Mouse (Mus musculus) adrenal gland, postnatal 10 days (tissue): ENCODE results near the gene Gm364. TPM values are rescaled to one million over a fixed set of nuclear protein-coding genes. Genes with fewer than 3 reads are reported as not detected.

Source experiments
- DNase-seq: peaks from one replicate; pipeline ENCODE4 v3.0.0; 2021; ENCODE audit warnings: mixed read lengths
- long read RNA-seq, 2 experiments: library from polyadenylated mRNA; stranded (forward); transcript quantifications; one replicate each; pipeline ENCODE4 v2.0.0; 2021
- total RNA-seq, 2 experiments: library from RNA; stranded (reverse); gene quantifications; 2 replicates each; pipeline ENCODE4 v1.2.3; 2021

The Gm364 gene
- total RNA-seq: not detected
- long read RNA-seq, experiment 1: 0 reads
- long read RNA-seq, experiment 2: 0 reads

DNA sequence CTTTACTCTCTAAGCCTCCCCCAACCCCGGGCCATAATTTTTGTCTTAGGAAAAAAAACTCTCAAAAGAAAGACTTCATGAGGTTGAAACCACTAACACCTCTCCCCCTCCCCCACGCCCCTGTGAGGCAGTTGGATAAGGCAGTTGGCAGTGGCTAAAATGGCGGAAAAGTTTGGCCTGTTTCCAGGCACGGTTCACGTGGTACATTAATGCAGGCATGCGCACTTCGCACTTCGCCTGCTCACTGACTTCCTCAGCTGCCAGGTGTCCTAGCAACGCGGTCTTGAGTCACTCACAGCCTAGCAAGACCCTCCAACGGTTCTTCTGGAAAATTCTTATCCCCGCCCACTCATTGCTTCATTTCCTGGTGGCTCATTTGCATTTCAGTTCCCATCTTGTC lies at the start of gene Gm364:
Gene Gm364, plus strand, starts transcription at position 386 of the 400 bp plus-strand sequence.
- no peak for DNase-seq

DNA sequence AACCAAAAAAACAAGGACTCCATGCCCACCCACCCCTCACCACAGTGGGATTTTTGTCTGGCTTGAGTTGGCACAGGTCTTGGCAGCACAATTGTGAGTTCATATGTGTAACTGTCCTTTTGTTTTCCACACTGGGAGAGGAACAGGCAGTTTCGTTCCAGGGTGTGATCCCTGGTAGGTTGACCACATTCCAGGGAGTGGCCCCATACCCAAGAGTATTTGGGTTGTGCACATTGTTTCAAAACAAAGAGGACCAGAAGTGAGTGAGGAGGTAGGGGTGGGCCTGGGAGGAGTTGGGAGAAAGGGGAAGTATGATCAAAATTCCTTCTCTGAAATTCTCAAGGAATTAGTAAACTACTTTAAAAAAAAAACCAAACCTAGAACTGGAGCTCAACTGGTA lies 49.6 kb upstream of the Gm364 start:
- no peak for DNase-seq

DNA sequence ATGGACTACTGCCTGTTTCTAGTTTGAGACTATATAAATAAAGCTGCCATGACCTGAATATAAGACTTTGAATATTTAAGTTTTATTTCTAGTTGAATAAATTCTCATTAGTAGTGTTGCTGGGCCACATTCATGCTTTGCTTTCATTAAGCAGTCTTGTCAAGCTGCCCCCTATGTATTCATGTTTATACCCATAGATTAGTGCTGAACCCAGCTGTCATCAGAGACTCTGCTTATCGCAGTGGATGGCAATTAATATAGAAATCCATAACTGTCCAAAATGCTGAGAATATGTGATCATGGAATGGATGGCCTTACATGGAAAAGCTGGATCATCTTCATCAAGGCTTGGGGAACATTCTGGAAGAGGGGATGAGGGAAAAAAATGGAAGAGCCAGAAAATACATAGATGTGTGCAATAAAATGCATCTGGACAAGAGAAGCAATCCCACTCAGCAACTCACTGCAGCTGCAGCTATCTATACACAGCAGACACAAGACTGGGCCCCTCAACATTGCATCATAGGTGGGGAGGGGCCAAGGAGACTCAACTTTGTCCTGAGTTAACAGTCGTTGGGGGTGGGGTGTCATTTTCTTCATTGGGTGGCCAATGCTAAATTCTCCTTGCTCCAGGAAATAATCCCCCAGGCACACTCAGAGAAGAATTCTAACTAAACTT lies 43.9 kb upstream of the Gm364 start:
- DNase-seq: no peak

DNA sequence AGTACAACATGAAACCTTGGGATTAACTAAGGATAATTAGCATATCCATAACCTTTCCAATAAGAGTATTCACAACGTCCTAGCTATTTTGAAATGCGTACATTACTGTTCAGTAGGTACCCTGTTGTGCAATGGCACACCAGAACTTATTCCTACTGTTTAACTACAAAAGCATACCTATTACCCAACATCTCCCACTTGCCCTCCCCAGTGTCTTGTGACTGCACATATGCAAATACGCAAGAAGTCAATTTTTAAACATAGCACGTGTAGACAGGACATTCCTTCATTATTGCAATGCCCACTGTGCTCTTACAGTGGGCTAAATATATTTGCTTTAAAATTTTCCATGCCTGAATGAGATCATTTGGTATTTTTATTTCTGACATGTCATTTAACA lies 36.0 kb upstream of the Gm364 start:
- DNase-seq: no peak

DNA sequence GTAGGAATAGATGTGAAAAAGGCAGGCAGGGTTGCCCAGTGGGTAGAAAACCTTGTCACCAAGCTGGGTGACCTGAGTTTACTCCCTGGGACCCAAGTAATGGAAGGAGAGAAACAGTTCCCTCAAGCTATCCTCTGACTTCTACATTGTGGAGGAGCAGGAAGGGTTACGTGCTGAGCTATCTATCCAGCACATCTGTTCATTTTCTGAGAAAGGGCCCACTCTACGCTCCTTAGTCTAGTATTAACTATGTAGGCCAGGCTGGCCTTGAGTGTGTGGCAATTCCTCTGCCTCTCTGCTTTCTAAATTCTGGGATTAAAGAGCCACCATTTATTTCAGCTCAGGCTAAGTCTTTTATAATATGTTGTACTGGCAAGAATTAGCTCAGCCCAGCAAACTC lies 35.4 kb upstream of the Gm364 start:
- peak; percentile 3 for DNase-seq

DNA sequence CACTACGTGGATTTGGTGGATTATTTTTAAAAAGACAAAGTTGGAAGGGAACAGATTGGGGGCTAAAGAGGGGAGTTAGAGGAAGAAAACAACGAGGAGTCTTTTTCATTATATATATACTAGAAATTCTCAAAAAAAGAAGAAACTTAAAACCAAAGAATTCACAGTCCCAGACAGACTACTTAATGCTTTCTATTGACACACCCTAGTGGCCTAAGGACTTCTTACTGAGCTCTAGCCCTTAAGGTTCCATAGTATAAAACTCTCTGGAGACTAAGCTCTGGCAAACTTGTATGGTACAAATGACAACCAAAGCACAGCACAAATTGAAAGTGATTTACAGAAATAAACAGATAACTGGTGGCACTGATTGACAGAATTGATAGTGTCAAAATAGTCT lies 34.9 kb upstream of the Gm364 start:
- no peak for DNase-seq

DNA sequence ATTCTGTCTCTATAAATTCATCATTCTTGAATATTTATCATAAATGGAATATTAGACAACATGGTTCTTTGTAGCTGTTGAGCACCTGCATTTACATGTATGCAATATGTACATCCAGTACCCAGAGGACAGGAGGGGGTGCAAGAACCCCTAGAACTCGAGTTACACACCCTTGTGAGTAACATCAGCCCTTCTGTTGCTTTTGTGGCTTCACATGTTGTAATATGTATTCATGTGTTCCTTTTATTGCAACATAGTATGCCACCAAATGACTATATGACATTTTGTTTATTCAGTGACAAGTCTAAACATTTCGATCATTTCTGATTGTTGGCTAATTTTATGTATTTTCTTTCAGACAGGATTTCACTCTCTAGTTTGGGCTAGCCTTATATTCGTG lies 31.9 kb upstream of the Gm364 start:
- DNase-seq: no peak

DNA sequence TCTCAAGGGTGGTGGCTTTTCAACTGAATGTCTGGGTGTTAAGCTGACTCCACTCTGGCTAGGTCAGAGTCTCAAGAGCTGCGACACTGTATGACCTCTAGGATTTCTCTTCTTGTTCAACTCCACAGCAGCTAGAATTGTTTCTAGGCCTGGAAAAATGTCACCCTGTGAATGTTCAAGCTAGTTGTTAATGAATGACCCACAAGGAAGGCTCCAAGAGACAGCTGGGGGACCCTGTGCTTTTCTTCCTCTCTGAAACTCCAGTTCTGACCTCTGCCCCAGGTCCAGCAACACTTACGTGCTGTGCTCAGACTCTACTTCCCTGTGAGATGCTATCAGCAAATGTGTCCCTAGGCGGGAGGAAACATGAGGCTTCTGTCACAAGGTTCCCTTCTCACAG lies 30.4 kb upstream of the Gm364 start:
- DNase-seq: no peak

DNA sequence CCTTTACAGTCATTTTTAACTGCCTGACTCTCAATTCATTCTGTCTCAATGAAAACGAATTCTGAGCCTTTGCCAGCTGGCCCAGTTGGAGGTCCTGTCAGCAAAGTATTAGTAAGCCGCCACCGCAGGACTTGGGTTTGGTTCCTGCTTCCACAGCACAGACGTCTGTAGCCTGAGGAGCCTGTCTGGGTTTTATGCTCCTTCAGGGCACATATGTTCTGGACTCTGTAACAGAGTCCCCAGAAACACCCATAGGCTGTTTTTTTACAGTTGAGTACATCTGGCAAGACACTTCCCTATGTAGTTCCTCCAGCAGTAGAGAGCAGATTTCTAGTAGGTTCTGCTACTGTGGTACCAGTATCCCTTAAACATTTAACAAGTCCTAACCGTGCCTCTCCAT lies 28.0 kb upstream of the Gm364 start:
- DNase-seq: peak; percentile 14

DNA sequence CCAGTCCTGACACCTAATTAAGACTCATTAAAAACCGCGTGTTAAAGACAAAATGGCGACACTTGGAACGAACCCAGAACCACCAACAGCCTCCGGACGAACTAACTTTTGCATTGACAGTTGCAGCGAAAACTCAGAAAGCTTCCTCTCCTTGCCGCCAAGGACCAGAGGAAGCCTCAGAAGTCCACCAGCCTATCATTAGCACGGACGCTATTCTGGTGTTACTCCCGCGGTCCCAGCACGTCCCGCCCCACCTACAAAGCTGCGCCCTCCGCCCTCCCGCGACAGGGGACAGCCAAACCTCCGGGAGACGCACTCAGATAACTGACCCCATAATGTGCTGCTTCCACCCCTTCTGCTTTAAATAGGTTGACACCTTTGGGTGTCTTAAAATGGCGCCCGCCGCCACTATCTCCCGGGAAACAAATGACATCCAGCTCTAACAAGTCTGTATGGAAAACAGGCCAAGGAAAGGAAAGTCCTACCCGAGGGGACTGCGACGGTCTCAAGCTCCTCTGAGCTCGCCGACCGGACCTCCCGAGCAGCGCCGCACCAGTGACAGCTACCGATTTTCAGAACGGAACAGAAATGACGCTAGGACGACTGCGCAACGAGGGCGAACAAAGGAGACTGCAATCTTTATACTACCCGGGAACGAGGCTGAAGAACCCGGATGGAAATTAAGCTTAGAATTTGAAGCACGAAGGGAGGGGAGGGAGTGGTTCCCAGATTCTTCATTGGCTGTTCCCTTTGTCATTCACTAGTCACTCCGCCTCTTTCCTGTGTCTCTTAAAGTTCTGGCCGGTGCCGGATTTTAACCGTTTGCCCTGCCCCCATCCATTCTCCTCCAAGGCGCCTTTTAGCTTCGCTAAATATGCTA lies 16.3 kb upstream of the Gm364 start, which contains the start of gene Rbmx:
Gene Rbmx, minus strand, starts transcription at position 670 of the 880 bp plus-strand sequence.
- peak; percentile 85 for DNase-seq

DNA sequence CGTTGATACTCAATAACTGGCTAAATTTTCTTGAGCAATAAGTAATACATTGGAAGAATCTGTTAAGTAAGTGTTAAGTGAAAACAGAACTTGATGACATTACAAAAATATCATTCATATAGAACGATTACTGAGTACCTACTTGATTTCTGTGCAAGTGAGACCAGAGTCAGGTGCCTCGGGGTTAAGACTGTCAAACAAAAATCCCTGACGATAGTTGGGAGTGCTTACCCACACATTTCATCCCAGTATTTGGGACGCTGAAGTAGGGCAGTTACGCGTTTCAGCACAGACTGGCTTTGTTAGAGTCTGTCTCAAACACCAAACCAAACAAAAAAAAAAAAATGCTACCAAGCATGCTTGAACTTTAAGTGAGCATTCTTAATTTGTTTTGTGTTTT lies 15.5 kb upstream of the Gm364 start:
- DNase-seq: no peak

DNA sequence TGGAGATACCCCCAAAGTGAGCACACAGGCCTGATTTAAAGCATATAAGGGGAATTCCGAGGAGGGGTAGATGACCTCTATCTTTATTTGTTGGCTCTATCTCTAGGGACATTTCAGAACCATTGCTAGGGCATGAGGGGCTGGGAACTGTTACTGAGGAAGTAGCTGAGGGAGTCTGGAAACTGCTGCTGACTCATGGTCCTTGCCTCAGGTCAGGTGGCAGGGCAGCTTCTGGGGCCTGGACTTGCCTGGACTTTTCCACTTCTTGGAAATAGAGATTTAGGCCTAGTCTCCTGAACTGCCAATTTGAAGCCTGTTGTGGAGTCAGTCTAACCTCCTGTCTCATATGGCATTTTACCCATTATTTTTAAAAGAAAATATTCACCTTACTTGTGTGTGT lies 7.6 kb upstream of the Gm364 start:
- DNase-seq: no peak

DNA sequence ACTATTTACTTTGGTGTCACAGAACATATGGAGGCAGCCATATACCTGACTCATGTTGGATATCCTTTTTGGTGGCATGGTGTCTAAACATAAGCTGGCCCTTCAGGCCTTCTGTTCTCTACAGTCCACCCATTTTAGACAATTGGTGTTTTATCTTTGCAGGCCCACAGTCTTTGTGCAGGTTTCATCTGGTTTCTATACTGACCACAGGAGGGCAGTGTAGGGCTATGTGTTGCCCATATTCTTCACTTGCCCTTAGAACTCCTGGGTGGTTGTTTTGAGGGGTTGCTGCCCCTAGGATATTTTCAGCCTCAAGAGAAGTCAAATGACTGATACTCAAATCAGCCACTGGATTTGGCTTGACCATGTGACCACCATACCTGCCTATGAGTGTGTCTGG lies 5.3 kb upstream of the Gm364 start:
- no peak for DNase-seq

DNA sequence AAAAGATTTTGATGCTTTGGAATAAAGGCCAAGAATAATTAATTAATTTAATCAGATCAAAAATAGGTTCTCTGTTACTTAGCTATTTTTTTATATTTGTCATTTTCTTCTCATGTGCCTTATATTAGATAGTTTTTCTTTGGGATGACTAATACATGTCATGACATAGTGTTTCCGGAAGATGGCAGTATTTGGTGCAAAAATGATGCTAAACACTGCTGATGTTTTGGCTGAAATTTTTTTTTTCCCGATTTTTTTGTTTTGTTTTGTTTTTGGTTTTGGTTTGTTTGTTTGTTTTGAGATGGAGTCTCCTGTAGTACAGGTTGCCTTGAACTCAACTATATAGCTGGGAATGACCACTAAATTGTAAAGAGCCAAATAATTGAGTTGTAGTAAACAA lies 22.7 kb downstream of the Gm364 start:
- DNase-seq: no peak

DNA sequence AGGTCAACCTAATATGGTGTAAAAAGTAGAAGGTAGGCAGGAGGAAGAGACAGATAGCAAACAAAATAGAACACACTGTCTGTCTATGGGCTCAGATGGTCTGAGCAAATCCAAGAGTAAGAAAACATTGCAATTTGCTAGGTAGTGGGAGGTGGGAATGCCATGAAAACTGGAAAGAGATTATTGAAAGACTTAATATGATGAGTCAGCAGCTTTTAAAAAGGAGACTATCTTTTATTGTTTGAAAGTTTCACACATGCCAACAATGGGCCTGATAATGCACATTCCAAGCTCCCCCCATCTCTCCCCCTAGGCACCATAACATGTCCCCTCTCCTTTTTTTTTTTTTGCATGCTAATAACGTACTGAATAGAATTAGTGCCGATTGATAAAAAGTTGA lies 24.9 kb downstream of the Gm364 start:
- DNase-seq: no peak

DNA sequence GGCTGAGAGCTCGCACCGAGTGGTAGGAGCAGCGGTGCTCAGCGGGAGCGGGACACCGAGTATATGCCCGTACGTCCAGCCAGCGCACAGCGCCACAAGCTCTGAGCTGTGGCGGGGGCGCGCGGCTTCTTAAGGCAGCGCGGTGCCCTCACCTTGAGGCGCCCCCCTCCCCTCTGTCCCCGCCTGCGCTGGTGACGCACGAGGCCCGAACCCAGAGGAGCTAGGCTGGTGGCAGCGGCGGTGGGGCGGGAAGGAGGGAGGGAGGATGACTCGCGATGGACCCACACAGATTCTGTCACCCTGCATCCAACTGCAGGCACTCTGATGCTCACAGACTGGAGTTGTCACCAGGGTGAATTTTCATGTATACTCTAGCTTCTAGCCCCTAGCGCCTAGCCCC lies 94.7 kb downstream of the Gm364 start, which contains the start of gene Gpr101:
Gene Gpr101, minus strand, starts transcription at position 124 of the 400 bp plus-strand sequence.
- no peak for DNase-seq

DNA sequence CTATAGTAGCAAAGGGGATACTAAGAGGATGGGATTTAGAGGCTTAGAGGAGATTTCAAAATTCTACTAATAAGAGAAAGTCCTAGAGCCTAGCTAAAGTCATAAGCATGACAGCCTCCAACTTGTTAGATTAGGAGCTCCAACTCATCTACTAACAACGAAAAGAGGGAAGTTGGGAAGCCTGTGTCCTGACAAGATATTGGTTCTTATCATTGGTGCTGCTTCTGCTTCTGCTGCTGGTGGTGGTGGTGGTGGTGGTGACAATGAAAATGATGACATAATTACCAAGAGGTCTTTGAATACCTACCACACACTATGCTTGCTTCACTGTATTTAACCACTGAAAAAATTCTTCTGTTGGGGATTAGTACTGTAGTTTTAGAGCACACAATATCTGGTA lies 97.3 kb downstream of the Gm364 start:
- DNase-seq: no peak

DNA sequence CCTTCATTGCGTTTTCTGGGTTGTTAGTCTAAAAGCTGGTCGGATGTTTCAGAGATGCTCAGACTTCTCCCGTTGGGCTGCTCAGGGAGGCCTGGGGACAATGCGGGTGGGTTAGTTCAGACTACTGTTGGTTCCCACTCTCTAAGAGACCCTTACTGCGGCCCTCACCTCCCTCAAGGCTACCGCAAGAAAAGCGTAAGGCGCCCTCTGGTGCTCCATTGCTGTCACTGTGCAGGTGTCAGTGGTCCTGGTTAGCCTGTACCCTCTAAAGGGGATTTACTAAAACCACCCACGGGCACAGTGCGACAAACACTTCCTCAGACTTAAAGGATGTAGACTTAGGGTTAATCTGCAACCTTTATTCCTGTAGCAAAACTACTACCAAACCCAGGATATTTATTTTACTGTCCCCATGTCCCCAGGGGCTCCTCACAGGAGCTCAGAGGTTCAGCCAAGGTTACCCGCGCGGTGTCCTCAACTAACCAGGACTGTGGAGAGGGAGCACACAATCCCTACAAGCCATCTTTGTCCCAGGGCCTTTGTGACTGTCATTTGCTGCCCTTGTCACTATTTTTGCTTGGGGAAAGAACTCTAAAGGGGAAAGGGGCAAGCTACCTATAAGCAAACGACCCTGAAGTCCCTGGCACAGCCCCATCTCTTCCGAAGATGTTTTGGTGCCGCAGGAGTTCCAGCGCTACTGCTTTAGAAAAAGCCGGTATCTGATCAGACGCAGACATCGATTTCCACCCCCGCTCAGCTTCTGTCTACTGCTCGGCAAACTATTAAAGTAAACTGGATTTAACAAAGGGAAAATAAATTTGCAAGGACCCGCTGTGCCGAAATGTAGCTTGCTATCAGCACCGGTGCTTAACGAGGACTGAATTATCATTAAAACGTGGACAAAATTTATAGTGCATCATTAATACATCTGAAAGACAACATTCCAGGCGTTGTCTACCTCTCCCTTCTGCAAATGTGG lies 112.5 kb downstream of the Gm364 start:
- DNase-seq: no peak
